In genomic region chr15:99470224-99470761, GRCm38 (mm10) we compare ENCODE assay signal across 11 mouse cellular contexts. TPM values are rescaled to one million over a fixed set of nuclear protein-coding genes. Genes with fewer than 3 reads are reported as not detected.
DNase-seq lines count a peak whose midpoint lies in the region; ATAC-seq lines count a peak whose summit lies in the region.
"Had no signal": no experiment of that assay in that cellular context is flagged by ENCODE, and none has a peak within 500 bp of the region (broad histone marks: within the 10 kb centered on the region; RNA-seq: fewer than 3 reads in every experiment).

No protein-coding gene starts in this region.

- H3K36me3 ChIP-seq in hindbrain, embryonic 10.5 days: peaks cover 30% of the 10 kb centered on the region
- H3K36me3 ChIP-seq in hindbrain, embryonic 11.5 days (ENCODE audit: control insufficient read depth, insufficient read depth, low read length): no peaks in the 10 kb centered on the region; the same call in 1 of the 2 replicates
- peaks cover 40% of the 10 kb centered on the region for H3K36me3 ChIP-seq in embryonic facial prominence, embryonic 10.5 days (replicated peaks)

- H3K27ac ChIP-seq in hindbrain, embryonic 10.5 days: 0 out of 2 replicates have a peak overlapping the region, but pooled peaks have one; percentile 50
- no peak overlapping the region for H3K27ac ChIP-seq in hindbrain, embryonic 11.5 days (ENCODE audit: low read depth, low read length)
- no peak overlapping the region for H3K27ac ChIP-seq in embryonic facial prominence, embryonic 10.5 days (replicated peaks)
- H3K27ac ChIP-seq: embryonic facial prominence, embryonic 15.5 days; liver, embryonic 15.5 days had no signal

- WGBS in hindbrain, embryonic 10.5 days: 92% methylated on average over 31 of the region's 31 CpGs
- 91% methylated on average over 31 of the region's 31 CpGs for WGBS in hindbrain, embryonic 11.5 days
- WGBS in embryonic facial prominence, embryonic 10.5 days: 91% methylated on average over 31 of the region's 31 CpGs

- H3K27me3 ChIP-seq in hindbrain, embryonic 10.5 days (ENCODE audit: insufficient read depth, poor library complexity, severe bottlenecking): no peaks in the 10 kb centered on the region
- H3K27me3 ChIP-seq in hindbrain, embryonic 11.5 days (ENCODE audit: control insufficient read depth, insufficient read depth, low read length): no peaks in the 10 kb centered on the region
- no peaks in the 10 kb centered on the region for H3K27me3 ChIP-seq in embryonic facial prominence, embryonic 10.5 days (replicated peaks; ENCODE audit: low read depth, poor library complexity, severe bottlenecking)
- H3K27me3 ChIP-seq: embryonic facial prominence, embryonic 15.5 days; liver, embryonic 15.5 days had no signal

- ATAC-seq in hindbrain, embryonic 11.5 days (ENCODE audit: low FRiP score): no peak

- no peak overlapping the region for H3K9ac ChIP-seq in hindbrain, embryonic 11.5 days (ENCODE audit: low read depth, low read length)
- H3K9ac ChIP-seq: embryonic facial prominence, embryonic 15.5 days; liver, embryonic 15.5 days had no signal

- H3K4me1 ChIP-seq in hindbrain, embryonic 10.5 days (replicated peaks): peaks cover 19% of the 10 kb centered on the region
- no peaks in the 10 kb centered on the region for H3K4me1 ChIP-seq in hindbrain, embryonic 11.5 days (replicated peaks; ENCODE audit: control insufficient read depth, insufficient read depth, low read length)
- H3K4me1 ChIP-seq in embryonic facial prominence, embryonic 10.5 days: peaks cover 19% of the 10 kb centered on the region

- H3K4me2 ChIP-seq in hindbrain, embryonic 11.5 days (replicated peaks; ENCODE audit: low read depth, low read length): no peak overlapping the region; the same call in 1 of the 2 replicates
- H3K4me2 ChIP-seq: embryonic facial prominence, embryonic 15.5 days had no signal

- DNase-seq in hindbrain, embryonic 10.5 days (ENCODE audit: low spot score): no peak
- DNase-seq in hindbrain, embryonic 11.5 days (ENCODE audit: low spot score): no peak
- peak; percentile 43 for DNase-seq in R1 (ENCODE audit: low read depth, low spot score)
- DNase-seq in embryonic facial prominence, embryonic 10.5 days (ENCODE audit: low spot score): no peak
- DNase-seq in heart, postnatal 25 days (ENCODE audit: low spot score): peak; percentile 48
- DNase-seq in spleen, postnatal 10 days (ENCODE audit: low spot score in 2 of 2): no peak
- no peak for DNase-seq in retina, postnatal 1 day
- DNase-seq in right cerebral cortex, postnatal 10 days (ENCODE audit: low spot score in 2 of 2): no peak
- DNase-seq: adrenal gland, adult 8-10 months had no signal

- H3K9me3 ChIP-seq in hindbrain, embryonic 10.5 days: no peaks in the 10 kb centered on the region
- no peaks in the 10 kb centered on the region for H3K9me3 ChIP-seq in hindbrain, embryonic 11.5 days (ENCODE audit: control insufficient read depth, low read length)
- peaks cover 9% of the 10 kb centered on the region; the same call in 1 of the 2 replicates for H3K9me3 ChIP-seq in embryonic facial prominence, embryonic 10.5 days
- H3K9me3 ChIP-seq: embryonic facial prominence, embryonic 15.5 days; liver, embryonic 15.5 days had no signal

- intact Hi-C loops in heart, postnatal 25 days (cut with DNase I): loop anchor here (1.0 to 5.0 kb wide), 2 partner anchors 31 to 153 kb away; no protein-coding TSS in a partner anchor

- H3K4me3 ChIP-seq in hindbrain, embryonic 10.5 days: no peak overlapping the region
- H3K4me3 ChIP-seq in hindbrain, embryonic 11.5 days (ENCODE audit: low read depth, low read length): no peak overlapping the region
- peak overlapping the region; percentile 8; the same call in 1 of the 2 replicates for H3K4me3 ChIP-seq in embryonic facial prominence, embryonic 10.5 days
- H3K4me3 ChIP-seq: embryonic facial prominence, embryonic 15.5 days; liver, embryonic 15.5 days had no signal

RNA-seq across cellular contexts. Expression of gene Bcdin3d, which starts 4.2 kb away (rescaled TPM):
- polyA plus RNA-seq in hindbrain, embryonic 10.5 days (2016; fragmentation: Nextera tagmentation; extraction: Ambion mirVana): 19.3 and 20.2 TPM in 2 replicates
- polyA plus RNA-seq in hindbrain, embryonic 11.5 days (2014; fragmentation: Nextera tagmentation; extraction: Ambion mirVana): 17.1 and 18.1 TPM in 2 replicates
- 16.0 and 16.7 TPM in 2 replicates for polyA plus RNA-seq in embryonic facial prominence, embryonic 10.5 days (2016; fragmentation: Nextera tagmentation; extraction: Ambion mirVana)
- 1 to 10 TPM; 3.2 to 4.0 TPM for total RNA-seq in heart, postnatal 25 days (2021)

RNA-seq across cellular contexts. Expression of gene Nckap5l, which starts 12.7 kb away (rescaled TPM):
- 13.5 and 15.8 TPM in 2 replicates for polyA plus RNA-seq in hindbrain, embryonic 10.5 days (2016; fragmentation: Nextera tagmentation; extraction: Ambion mirVana)
- 9.3 and 10.2 TPM in 2 replicates for polyA plus RNA-seq in hindbrain, embryonic 11.5 days (2014; fragmentation: Nextera tagmentation; extraction: Ambion mirVana)
- 14.1 and 15.1 TPM in 2 replicates for polyA plus RNA-seq in embryonic facial prominence, embryonic 10.5 days (2016; fragmentation: Nextera tagmentation; extraction: Ambion mirVana)
- 1 to 10 TPM; 6.4 to 7.6 TPM for total RNA-seq in heart, postnatal 25 days (2021)

RNA-seq across cellular contexts. Expression of gene Faim2, which starts 57.7 kb away (rescaled TPM):
- 0.63 and 1.1 TPM in 2 replicates for polyA plus RNA-seq in hindbrain, embryonic 10.5 days (2016; fragmentation: Nextera tagmentation; extraction: Ambion mirVana)
- 0.97 and 2.3 TPM in 2 replicates for polyA plus RNA-seq in hindbrain, embryonic 11.5 days (2014; fragmentation: Nextera tagmentation; extraction: Ambion mirVana)
- polyA plus RNA-seq in embryonic facial prominence, embryonic 10.5 days (2016; fragmentation: Nextera tagmentation; extraction: Ambion mirVana): 0.45 and 0.74 TPM in 2 replicates
- under 1 TPM in 1 of 2 experiments, not detected in 1; 0.11 TPM for total RNA-seq in heart, postnatal 25 days (2021)

Comparison
In these comparisons a context has a peak if more than half of its experiments do, and no peak if none do; other contexts are left out.
1. DNase-seq: peak in R1 (single experiment) and heart, postnatal 25 days (single experiment); none in hindbrain, embryonic 10.5 days (single experiment), hindbrain, embryonic 11.5 days (single experiment), embryonic facial prominence, embryonic 10.5 days (single experiment), spleen, postnatal 10 days (0 of 2), retina, postnatal 1 day (single experiment) and right cerebral cortex, postnatal 10 days (0 of 2).